Mouse (Mus musculus) layer of hippocampus, postnatal 36 days (tissue): Measurements from ENCODE around the gene Krtap1-5. TPM values are rescaled to one million over a fixed set of nuclear protein-coding genes. Genes with fewer than 3 reads are reported as not detected.
"Not testable (repeated sequence)": the region's sequence is repeated elsewhere in the genome, so short reads cannot be mapped to it uniquely, and the experiment has no call there.

Experiments used
- DNase-seq, 2 experiments: peaks; one replicate each; pipeline ENCODE4 v3.0.0; 2022
- total RNA-seq, 2 experiments: library from RNA; stranded (reverse); gene quantifications; 2 replicates each; pipeline ENCODE4 v1.2.3; 2021

Krtap1-5 gene
- not detected for total RNA-seq

DNA sequence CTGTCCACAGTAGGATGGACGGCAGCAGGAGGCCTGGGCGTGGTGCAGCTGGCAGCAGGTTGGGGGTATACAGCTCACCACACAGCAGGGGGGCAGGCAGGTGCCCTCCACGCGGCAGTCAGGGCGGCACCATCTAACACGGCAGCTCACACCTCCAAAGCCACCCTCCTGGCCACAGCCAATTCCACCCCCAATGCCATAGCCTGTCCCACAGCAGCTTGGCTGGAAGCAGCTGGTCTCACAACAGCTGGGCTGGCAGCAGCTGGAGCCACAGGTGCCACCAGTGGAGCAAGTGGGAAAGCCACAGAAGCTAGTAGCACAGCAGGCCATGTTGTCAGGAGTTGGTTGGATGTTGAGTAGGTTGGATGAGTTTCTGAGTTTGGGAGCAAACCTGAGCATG lies at the start of gene Krtap1-5:
Gene Krtap1-5, minus strand, starts transcription at position 381 of the 400 bp plus-strand sequence.
- DNase-seq = no peak

DNA sequence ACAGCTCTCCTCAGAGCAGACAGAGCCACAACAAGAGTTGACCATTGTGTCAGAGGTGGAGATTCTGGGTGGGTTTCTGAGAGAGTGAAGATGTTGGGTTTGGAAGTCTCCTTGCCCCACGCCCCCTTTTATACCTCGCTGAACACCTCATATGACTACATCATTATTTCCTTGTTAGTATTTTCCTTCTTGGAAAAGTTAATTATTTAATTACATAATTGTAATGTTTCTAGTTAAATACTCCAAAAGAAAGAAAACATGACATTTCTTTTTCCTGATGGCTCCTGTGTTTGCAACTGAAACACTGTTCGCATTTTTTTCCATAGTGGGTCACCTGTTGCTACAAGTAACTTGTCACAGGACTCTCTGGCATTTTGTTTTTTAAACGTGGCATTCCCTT lies 47.3 kb upstream of the Krtap1-5 start, which contains the start of gene Krtap4-1:
Gene Krtap4-1, minus strand, starts transcription at position 101 of the 400 bp plus-strand sequence.
- no peak for DNase-seq

GRCm38 (mm10) chr11:99620335-99620734 lies 39.5 kb upstream of the Krtap1-5 start, which contains the start of gene Gm11562:
Gm11562 (minus strand) TSS chr11:99620435.
- no peak for DNase-seq

DNA sequence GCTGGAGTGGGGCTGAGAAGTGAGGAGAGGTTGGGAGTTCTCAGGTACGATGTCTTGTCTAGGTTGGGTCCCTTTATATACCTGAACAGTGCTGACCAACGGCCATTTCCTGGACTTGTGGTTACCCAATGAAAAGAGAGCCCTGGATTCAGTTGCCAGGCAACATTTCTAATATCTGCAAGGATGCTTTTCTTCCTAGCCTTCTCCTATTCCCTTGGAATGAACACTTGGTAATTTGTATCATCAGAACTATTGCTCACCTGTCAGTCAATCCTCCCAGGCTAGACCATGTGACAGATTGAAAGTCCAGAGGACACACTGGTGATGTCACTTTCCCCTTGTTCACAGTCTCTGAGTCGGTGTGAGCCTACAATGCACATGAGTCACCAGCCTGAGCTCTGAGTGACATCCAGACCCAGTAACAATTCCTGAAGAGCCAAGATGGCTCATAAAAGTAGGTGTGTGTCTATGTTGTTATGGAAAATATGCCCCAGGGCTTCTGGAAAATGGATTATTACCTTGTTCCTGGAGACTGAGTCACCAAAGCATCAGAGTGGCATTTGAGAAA lies 34.1 kb upstream of the Krtap1-5 start, which contains the start of gene Krtap2-4:
Gene Krtap2-4, minus strand, starts transcription at position 51 of the 568 bp plus-strand sequence.
- no peak for DNase-seq

- DNase-seq = not testable (repeated sequence)
Observed at GRCm38 (mm10) chr11:99610089-99610488, 29.3 kb upstream of the Krtap1-5 start, which contains the start of gene Gm11937. Gm11937 (minus strand) TSS chr11:99610189.

DNA sequence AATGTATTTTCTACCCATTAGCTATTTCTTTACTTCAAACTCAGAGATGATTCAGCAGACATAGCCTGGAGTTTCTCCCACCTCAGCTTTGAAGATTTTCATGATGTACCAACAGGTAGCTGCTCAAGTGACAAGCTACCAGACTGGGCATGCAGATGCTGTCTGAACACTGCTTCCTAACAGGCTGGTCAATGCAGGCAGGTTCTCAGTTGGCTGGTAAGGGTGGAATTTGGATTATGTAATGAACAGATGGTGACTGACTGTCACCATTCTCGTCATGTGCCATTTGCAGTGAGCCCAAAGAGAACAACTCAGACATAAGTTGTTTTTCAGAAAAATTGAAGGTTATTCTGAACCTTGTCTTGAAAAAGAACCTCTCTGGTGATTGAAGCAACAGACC lies 28.3 kb upstream of the Krtap1-5 start:
- peak; percentile 32 to 37 for DNase-seq

DNA sequence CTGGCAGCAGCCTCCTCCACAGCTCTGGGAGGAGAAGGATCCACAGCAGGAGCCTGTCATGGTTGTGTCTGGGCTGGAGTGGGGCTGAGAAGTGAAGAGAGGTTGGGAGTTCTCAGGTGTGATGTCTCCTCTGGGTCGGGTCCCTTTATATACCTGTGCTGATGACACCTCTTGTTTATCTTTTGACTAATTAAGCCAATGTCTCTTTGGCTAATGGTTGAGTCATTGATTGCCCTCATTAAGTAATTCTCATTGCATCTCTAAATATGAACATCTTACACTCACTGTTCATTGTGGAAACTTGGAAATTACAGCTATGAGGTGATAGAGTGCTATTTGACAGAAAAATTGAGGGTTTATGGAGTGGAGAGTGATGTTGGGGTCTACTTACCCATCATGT lies 22.4 kb upstream of the Krtap1-5 start, which contains the start of gene Gm11938:
Gene Gm11938, minus strand, starts transcription at position 101 of the 400 bp plus-strand sequence.
- DNase-seq = not testable (repeated sequence)

GRCm38 (mm10) chr11:99597742-99598141 lies 16.9 kb upstream of the Krtap1-5 start, which contains the start of gene Krtap9-3:
Krtap9-3 (minus strand) TSS chr11:99598105.
- not testable (repeated sequence) for DNase-seq

DNA sequence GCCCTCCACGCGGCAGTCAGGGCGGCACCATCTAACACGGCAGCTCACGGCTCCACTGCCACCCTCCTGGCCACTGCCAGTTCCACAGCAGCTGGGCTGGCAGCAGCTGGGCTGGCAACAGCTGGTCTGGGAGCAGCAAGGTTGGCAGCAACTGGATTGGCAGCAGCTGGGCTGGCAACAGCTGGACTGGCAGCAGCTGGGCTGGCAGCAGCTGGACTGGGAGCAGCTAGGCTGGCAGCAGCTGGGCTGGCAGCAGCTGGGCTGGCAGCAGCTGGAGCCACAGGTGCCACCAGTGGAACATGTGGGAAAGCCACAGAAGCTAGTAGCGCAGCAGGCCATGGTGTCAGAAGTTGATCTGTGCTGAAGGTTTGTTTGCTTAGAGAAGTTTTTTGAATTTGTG lies 10.2 kb upstream of the Krtap1-5 start, which contains the start of gene Krtap1-3:
Gene Krtap1-3, minus strand, starts transcription at position 359 of the 400 bp plus-strand sequence.
- DNase-seq = no peak

DNA sequence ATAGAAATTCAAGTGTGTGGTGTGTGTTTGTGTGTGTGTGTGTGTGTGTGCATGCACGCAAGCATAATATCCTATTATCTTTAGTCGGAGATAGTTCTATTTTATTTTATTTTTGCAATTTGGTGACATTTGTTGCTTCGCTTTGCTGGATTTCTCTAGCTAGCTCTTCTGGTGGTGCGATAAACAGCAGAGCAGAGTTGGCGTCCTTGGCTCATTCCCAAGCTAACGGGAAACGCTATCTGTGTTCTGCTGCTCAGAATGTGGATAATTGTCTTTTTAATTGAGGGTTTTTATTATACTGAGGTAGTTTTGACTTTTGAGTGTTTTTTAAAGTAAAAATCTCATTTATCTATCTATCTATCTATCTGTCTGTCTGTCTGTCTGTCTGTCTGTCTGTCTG lies 4.3 kb upstream of the Krtap1-5 start:
- peak; percentile 41 to 49 for DNase-seq

GRCm38 (mm10) chr11:99583245-99583704 lies 2.5 kb upstream of the Krtap1-5 start, which contains the start of gene Krtap1-4:
Krtap1-4 (minus strand) TSS chr11:99583654.
- no peak for DNase-seq

DNA sequence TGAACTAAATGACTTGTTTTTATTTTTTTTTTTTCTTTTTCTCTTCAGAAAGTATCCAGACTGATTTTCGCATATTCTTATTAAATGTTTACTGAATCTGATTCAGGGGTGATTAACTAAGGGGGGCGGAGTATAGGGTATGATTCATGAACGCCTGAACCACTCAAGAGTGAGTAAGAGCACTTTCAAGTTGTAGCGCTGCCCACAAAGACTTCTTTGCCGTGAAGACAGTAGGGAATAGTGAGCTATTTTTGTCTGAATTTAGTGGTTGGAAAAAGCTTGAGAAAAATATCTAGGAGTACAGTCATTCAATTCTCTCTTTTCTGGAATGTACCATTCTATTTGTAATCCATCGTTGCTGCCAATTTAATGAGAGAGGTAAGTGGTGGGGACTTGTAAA lies 748 bp upstream of the Krtap1-5 start:
- DNase-seq = no peak

DNA sequence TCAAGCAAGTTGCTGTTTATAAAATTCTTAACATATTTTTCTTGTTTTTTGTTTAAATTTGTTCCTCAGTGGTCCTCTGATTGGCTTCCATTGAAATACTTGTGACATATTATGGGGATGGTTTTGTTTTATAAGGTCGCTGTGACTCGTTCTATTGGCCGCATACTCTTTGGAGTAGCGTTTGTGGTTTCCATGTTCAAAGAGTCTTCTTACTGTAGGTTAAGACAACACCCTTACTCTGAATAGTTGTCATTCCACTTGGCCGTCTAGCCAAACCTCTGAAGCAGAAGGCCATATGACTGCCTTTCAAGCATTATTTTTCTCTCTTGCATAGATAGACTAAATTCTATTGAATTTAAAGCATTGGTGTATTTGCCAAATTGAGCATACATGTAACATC lies 235 bp upstream of the Krtap1-5 start:
- DNase-seq = no peak

- DNase-seq = peak; percentile 50 to 63
Observed at GRCm38 (mm10) chr11:99574106-99574505, 6.7 kb downstream of the Krtap1-5 start.

DNA sequence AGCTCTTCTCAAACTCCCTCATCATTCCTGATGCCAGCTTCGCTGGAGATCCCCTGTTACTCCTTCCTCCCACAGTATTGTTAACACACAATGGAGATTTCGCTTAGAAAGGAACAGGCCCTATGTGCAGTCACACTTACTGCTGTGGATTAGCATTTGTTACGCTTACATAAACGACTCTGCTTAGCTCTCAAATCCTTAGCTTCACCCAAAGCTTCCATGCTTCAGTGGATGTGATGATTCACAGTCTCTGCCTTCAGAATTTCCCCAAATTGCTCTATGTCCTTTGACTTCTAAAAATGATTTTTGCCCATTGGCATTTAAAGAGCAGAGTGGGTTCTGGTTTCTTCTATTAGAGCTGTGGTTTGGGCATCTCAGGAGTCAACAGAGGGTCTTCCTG lies 7.7 kb downstream of the Krtap1-5 start:
- no peak for DNase-seq

DNA sequence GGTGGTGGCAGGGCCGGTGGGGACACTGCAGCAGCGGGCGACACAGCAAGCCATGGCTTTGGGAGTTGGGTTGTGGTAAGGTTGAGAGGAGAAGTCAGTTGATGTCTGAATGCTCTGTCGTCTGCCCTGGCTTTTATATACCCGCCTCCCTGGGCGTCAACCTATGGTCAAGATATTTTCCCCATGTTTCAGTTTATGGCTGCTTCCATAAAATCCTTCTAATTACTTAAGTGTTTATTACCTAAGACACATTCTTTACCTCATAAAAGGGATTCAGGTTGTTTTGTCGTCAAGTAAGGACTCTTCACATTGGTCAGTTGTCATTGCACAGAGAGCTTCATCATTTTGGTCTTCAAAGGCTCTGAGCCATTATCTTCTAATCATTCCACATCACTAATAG lies 14.3 kb downstream of the Krtap1-5 start, which contains the start of gene Krtap3-1:
Gene Krtap3-1, minus strand, starts transcription at position 101 of the 400 bp plus-strand sequence.
- no peak for DNase-seq

GRCm38 (mm10) chr11:99562580-99562979 lies 18.2 kb downstream of the Krtap1-5 start:
- DNase-seq = no peak

GRCm38 (mm10) chr11:99559366-99559765 lies 21.4 kb downstream of the Krtap1-5 start, which contains the start of gene Gm11939:
Gm11939 (minus strand) TSS chr11:99559466.
- no peak for DNase-seq

DNA sequence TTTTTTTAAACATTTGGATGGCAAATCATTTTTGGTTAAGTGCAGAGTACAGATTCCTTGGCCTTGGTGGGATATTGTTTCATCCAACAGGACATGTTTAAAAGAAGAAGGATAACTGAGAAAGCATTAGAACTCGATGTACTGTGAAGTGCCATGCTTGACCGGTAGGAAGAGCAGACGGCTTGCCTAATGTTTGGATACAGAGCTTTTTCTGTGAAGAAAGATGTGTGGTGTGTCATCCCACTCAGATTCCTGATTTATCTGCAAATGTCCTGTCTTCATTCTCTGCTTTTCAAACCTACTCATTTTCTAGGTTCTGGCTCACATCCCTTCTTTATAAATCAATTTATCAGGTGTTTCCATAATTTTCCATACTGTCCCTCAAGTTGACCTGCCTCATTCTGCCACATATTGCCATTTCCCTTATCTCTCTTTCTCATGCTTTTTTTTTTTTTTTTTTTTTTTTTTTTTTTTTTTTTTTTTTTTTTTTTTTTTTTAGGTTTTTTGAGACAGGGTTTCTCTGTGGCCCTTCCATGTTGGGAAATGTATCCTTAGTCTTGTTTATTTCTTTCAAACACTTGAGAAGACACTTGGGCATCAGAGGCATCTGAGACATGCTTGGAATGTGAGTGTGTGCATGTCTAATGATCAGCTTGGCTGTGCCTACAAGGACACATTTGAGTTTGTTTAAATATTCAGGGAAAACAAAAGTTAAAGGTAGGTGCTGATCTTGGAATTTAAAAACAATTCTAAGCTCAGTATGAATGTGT lies 22.7 kb downstream of the Krtap1-5 start:
- no peak for DNase-seq

DNA sequence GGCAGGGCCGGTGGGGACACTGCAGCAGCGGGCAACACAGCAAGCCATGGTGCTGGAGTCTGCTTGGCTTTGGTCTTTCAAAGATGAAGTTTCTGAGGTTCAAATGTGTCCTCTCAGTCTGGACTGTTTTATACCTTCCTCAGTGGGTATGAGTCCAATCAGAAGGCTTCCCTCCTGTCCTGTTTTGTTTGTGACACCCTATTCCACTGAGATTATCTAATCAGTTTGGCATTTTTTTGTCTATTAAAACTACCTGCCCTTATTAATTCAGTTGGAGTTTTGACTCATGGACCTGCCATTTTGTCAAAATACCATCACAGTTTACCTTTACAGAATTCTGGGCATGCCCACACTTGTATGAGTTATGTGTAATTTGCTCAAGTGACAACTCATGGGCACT lies 24.1 kb downstream of the Krtap1-5 start, which contains the start of gene Krtap3-2:
Gene Krtap3-2, minus strand, starts transcription at position 101 of the 400 bp plus-strand sequence.
- no peak for DNase-seq

DNA sequence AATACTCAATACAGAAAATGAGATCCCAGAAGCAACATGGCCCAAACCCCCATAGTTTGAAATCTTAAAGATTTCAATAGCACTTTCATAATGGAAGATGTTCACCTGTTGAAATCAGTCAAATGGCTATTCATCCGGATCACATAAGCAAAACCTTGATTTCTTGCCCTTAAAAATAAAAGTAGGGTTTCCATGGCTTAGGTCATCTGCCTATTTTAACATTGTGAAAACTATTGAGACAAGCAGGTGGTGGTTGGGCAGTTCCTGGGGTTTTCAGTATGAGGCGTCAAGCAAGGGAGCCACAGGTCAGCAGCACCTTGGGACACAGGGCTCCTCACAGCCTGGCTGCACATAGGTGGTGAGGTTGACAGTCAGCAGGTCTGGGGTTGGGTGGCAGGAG lies 24.6 kb downstream of the Krtap1-5 start:
- no peak for DNase-seq

- no peak for DNase-seq
Observed at GRCm38 (mm10) chr11:99550765-99551164, 30.1 kb downstream of the Krtap1-5 start, which contains the start of gene Krtap3-3. Krtap3-3 (minus strand) TSS chr11:99550865.

GRCm38 (mm10) chr11:99547892-99548291 lies 32.9 kb downstream of the Krtap1-5 start:
- DNase-seq = no peak
